Mouse (Mus musculus) MEL (cell line): Measurements from ENCODE around the gene Grik5. TPM values are rescaled to one million over a fixed set of nuclear protein-coding genes. Genes with fewer than 3 reads are reported as not detected.

Experiments used
- DNase-seq: peaks from one replicate; pipeline ENCODE4 v3.0.0; 2011; ENCODE audit warnings: low read depth, low spot score
- H3K27ac ChIP-seq: 2 replicates; pipeline ENCODE4 v1.5.1; 2012; ENCODE audit warnings: low read depth, mild to moderate bottlenecking, control low read depth, low read length, moderate library complexity; ENCODE audit not compliant: control insufficient read depth
- H3K27me3 ChIP-seq, 2 experiments: fragments of 150-350 bp in 1 of 2; sonication (generic) in 1 of 2; 2 replicates each; pipeline ENCODE4 v1.6.1; 2012; ENCODE audit warnings: low read length in 2 of 2, mild to moderate bottlenecking in 2 of 2, improper control_type of control experiment in 1 of 2, moderate library complexity in 1 of 2; ENCODE audit not compliant: insufficient read depth in 2 of 2, control insufficient read depth in 1 of 2
- H3K36me3 ChIP-seq, 2 experiments: 2 replicates each; pipeline ENCODE4 v1.6.1; 2012 to 2014; ENCODE audit warnings: low read length in 2 of 2, improper control_type of control experiment in 1 of 2, inconsistent platforms in 1 of 2, mild to moderate bottlenecking in 1 of 2; ENCODE audit not compliant: insufficient read depth in 2 of 2, control insufficient read depth in 1 of 2
- H3K4me1 ChIP-seq, 2 experiments: fragments of 150-350 bp in 1 of 2; sonication (generic) in 1 of 2; 2 replicates each; pipeline ENCODE4 v1.6.1; 2012; ENCODE audit warnings: low read length in 2 of 2, improper control_type of control experiment in 1 of 2, mild to moderate bottlenecking in 1 of 2; ENCODE audit not compliant: insufficient read depth in 2 of 2, control insufficient read depth in 1 of 2
- H3K4me3 ChIP-seq, 2 experiments: fragments of 150-350 bp in 1 of 2; sonication (generic) in 1 of 2; 2 replicates each; pipeline ENCODE4 v1.5.1; 2012; ENCODE audit warnings: low read depth in 2 of 2, low read length in 2 of 2, mild to moderate bottlenecking in 2 of 2, moderate library complexity in 2 of 2, control low read depth in 1 of 2, improper control_type of control experiment in 1 of 2; ENCODE audit not compliant: control insufficient read depth in 1 of 2, insufficient read depth in 1 of 2
- H3K79me2 ChIP-seq: 2 replicates; pipeline ENCODE4 v1.6.1; 2012; ENCODE audit warnings: mild to moderate bottlenecking, low read length, moderate library complexity; ENCODE audit not compliant: control insufficient read depth, poor library complexity, insufficient read depth
- H3K9ac ChIP-seq: 2 replicates; pipeline ENCODE4 v1.6.1; 2012; ENCODE audit warnings: low read depth, mild to moderate bottlenecking, control low read depth, low read length, moderate library complexity; ENCODE audit not compliant: control insufficient read depth, poor library complexity, severe bottlenecking
- H3K9me3 ChIP-seq: fragments of 150-350 bp; sonication (generic); replicated peaks from 2 replicates; pipeline ENCODE4 v1.6.1; 2012; ENCODE audit warnings: mild to moderate bottlenecking, low read length, improper control_type of control experiment, moderate library complexity; ENCODE audit not compliant: insufficient read depth
- BHLHE40 ChIP-seq: IDR thresholded peaks from 2 replicates; pipeline ENCODE4 v1.6.1; 2012; ENCODE audit warnings: low read depth, mild to moderate bottlenecking, inconsistent platforms, low read length, improper control_type of control experiment, borderline replicate concordance
- CTCF ChIP-seq, 3 experiments: IDR thresholded peaks in 2 of 3; conservative IDR thresholded peaks in 1 of 3; 2 replicates each; pipeline ENCODE4 v1.5.1; 2011 to 2012; ENCODE audit warnings: low read length in 3 of 3, low read depth in 2 of 3, mild to moderate bottlenecking in 2 of 3, improper control_type of control experiment in 1 of 3, inconsistent platforms in 1 of 3, mixed read lengths in 1 of 3, moderate library complexity in 1 of 3; ENCODE audit not compliant: control insufficient read depth in 1 of 3, insufficient read depth in 1 of 3, poor library complexity in 1 of 3, severe bottlenecking in 1 of 3
- E2F4 ChIP-seq: IDR thresholded peaks from 2 replicates; pipeline ENCODE4 v1.6.1; 2011; ENCODE audit warnings: low read depth, low read length, improper control_type of control experiment, borderline replicate concordance
- ELF1 ChIP-seq: IDR thresholded peaks from 2 replicates; pipeline ENCODE4 v1.6.1; 2014; ENCODE audit warnings: low read depth, mild to moderate bottlenecking, inconsistent platforms, low read length, improper control_type of control experiment, moderate library complexity
- EP300 ChIP-seq, 2 experiments: IDR thresholded peaks; 2 replicates each; pipeline ENCODE4 v1.6.1; 2011; ENCODE audit warnings: improper control_type of control experiment in 2 of 2, low read length in 2 of 2, low read depth in 1 of 2, mild to moderate bottlenecking in 1 of 2
- ETS1 ChIP-seq: IDR thresholded peaks from 2 replicates; pipeline ENCODE4 v1.6.1; 2012; ENCODE audit warnings: low read depth, mild to moderate bottlenecking, inconsistent platforms, low read length, improper control_type of control experiment, moderate library complexity
- GABPA ChIP-seq: IDR thresholded peaks from 2 replicates; pipeline ENCODE4 v1.6.1; 2012; ENCODE audit warnings: low read depth, mild to moderate bottlenecking, inconsistent platforms, low read length, improper control_type of control experiment, moderate library complexity
- MAZ ChIP-seq: IDR thresholded peaks from 2 replicates; pipeline ENCODE4 v1.6.1; 2012; ENCODE audit warnings: low read depth, mild to moderate bottlenecking, inconsistent platforms, low read length, improper control_type of control experiment
- MEF2A ChIP-seq: IDR thresholded peaks from 2 replicates; pipeline ENCODE4 v1.6.1; 2014; ENCODE audit warnings: low read depth, mild to moderate bottlenecking, inconsistent platforms, low read length, improper control_type of control experiment; ENCODE audit not compliant: poor library complexity, insufficient replicate concordance, severe bottlenecking; ENCODE audit errors: extremely low read depth
- MXI1 ChIP-seq: IDR thresholded peaks from 2 replicates; pipeline ENCODE4 v1.6.1; 2011; ENCODE audit warnings: mild to moderate bottlenecking, low read depth, low read length, improper control_type of control experiment
- NRF1 ChIP-seq: IDR thresholded peaks from 2 replicates; pipeline ENCODE4 v1.6.1; 2014; ENCODE audit warnings: low read depth, mild to moderate bottlenecking, inconsistent platforms, low read length, improper control_type of control experiment, moderate library complexity; ENCODE audit not compliant: poor library complexity, insufficient read depth, severe bottlenecking
- POLR2AphosphoS5 ChIP-seq: IDR thresholded peaks from 2 replicates; pipeline ENCODE4 v1.6.1; 2012; ENCODE audit warnings: low read depth, borderline replicate concordance, mild to moderate bottlenecking, inconsistent platforms, low read length, moderate library complexity, mixed read lengths
- RAD21 ChIP-seq: IDR thresholded peaks from 2 replicates; pipeline ENCODE4 v1.6.1; 2011; ENCODE audit warnings: mild to moderate bottlenecking, low read depth, low read length, improper control_type of control experiment
- RCOR1 ChIP-seq: IDR thresholded peaks from 2 replicates; pipeline ENCODE4 v1.6.1; 2012; ENCODE audit warnings: low read depth, mild to moderate bottlenecking, inconsistent platforms, low read length, improper control_type of control experiment
- SIN3A ChIP-seq: IDR thresholded peaks from 2 replicates; pipeline ENCODE4 v1.6.1; 2012; ENCODE audit warnings: low read length, improper control_type of control experiment, inconsistent platforms
- TBP ChIP-seq: IDR thresholded peaks from 2 replicates; pipeline ENCODE4 v1.8.0; 2011; ENCODE audit warnings: low read depth, low read length, improper control_type of control experiment
- TCF12 ChIP-seq: IDR thresholded peaks from 2 replicates; pipeline ENCODE4 v1.6.1; 2014; ENCODE audit warnings: low read depth, mild to moderate bottlenecking, inconsistent platforms, low read length, improper control_type of control experiment, moderate library complexity
- UBTF ChIP-seq: IDR thresholded peaks from 2 replicates; pipeline ENCODE4 v1.6.1; 2012; ENCODE audit warnings: low read depth, mild to moderate bottlenecking, inconsistent platforms, low read length, improper control_type of control experiment, moderate library complexity, borderline replicate concordance; ENCODE audit not compliant: insufficient read depth
- USF1 ChIP-seq: IDR thresholded peaks from 2 replicates; pipeline ENCODE4 v1.6.1; 2014; ENCODE audit warnings: low read depth, mild to moderate bottlenecking, inconsistent platforms, low read length, improper control_type of control experiment, moderate library complexity
- ZMIZ1 ChIP-seq: IDR thresholded peaks from 2 replicates; pipeline ENCODE4 v1.6.1; 2012; ENCODE audit warnings: low read depth, mild to moderate bottlenecking, inconsistent platforms, low read length, improper control_type of control experiment, moderate library complexity
- polyA plus RNA-seq, 2 experiments: library from polyadenylated mRNA; stranded (reverse) in 1 of 2; unstranded in 1 of 2; fragments of >175 nt in 1 of 2; fragments of >200 nt in 1 of 2; gene quantifications; 2 replicates each; pipeline versions ENCODE4 v1.2.1 to v1.2.4; 2012; ENCODE audit warnings: low replicate concordance in 2 of 2, low read depth in 1 of 2; ENCODE audit not compliant: insufficient read length in 2 of 2, insufficient read depth in 1 of 2, missing spikeins in 1 of 2
- total RNA-seq: library from RNA; depleted of rRNA; stranded (reverse); fragments of 300-350 nt; gene quantifications from 2 replicates; pipeline ENCODE4 v1.2.3, GENCODE M21; 2012

The Grik5 gene
- total and polyA plus RNA-seq, 3 experiments, result 3.5 to 22.0 TPM; not detected in 1

- Histone ChIP-seq H3K4me3 (peak overlapping the region; percentile 48 to 57; a peak in 3 of 4 replicates), H3K4me1 (peaks cover 7 to 20% of the 10 kb centered on the region in 2 experiments), H3K27me3 (no peaks in the 10 kb centered on the region), H3K79me2 (peaks cover 6% of the 10 kb centered on the region; the same call in 1 of the 2 replicates), H3K27ac (peak overlapping the region; percentile 49), H3K9ac (peak overlapping the region; percentile 70), H3K36me3 (peaks cover 0 to 21% of the 10 kb centered on the region in 2 experiments; a peak in 2 of 4 replicates), H3K9me3 (no peaks in the 10 kb centered on the region)
- TF ChIP-seq SIN3A, result no peak
- TF ChIP-seq GABPA, result no peak
- TF ChIP-seq E2F4, result no peak
- TF ChIP-seq UBTF, result no peak
- TF ChIP-seq RCOR1, result no peak
- no peak for TF ChIP-seq ETS1
- no peak for TF ChIP-seq POLR2AphosphoS5
- TF ChIP-seq ELF1, result no peak
- no peak for TF ChIP-seq TCF12
- no peak for TF ChIP-seq CTCF (IDR thresholded peaks at IDR 0.05 in 2 of 3, conservative IDR thresholded peaks at IDR 0.05 in 1 of 3; ENCODE audit: control insufficient read depth in 1 of 3, insufficient read depth in 1 of 3, low read depth in 2 of 3, low read length in 3 of 3, poor library complexity in 1 of 3, severe bottlenecking in 1 of 3)
- no peak for TF ChIP-seq ZMIZ1
- no peak for TF ChIP-seq MEF2A
- TF ChIP-seq BHLHE40, result no peak
- TF ChIP-seq TBP, result no peak
- TF ChIP-seq EP300 (IDR thresholded peaks at IDR 0.05; ENCODE audit: low read depth in 1 of 2, low read length in 2 of 2), result no peak
- no peak for TF ChIP-seq RAD21
- TF ChIP-seq USF1, result no peak
- no peak for TF ChIP-seq MAZ
- no peak for TF ChIP-seq NRF1
- TF ChIP-seq MXI1, result no peak
- DNase-seq, result no peak
Measured at GRCm38 (mm10) chr7:24973208-24973607, 98.9 kb downstream of the Grik5 start.
